Mouse (Mus musculus) limb, embryonic 13.5 days (tissue): ENCODE data around the gene Efna4. TPM values are rescaled to one million over a fixed set of nuclear protein-coding genes. Genes with fewer than 3 reads are reported as not detected.

Experiments
- ATAC-seq: fragments of 200-750 bp; cut with Nextera tagmentation; 2 replicates; pipeline ENCODE4 v1.8.0; 2017; ENCODE audit warnings: low read depth, moderate number of reproducible peaks, moderate TSS enrichment; ENCODE audit not compliant: low FRiP score
- H3K27ac ChIP-seq: fragments of 300-500 bp; sonication (generic); 2 replicates; pipeline ENCODE4 v1.5.1; 2015; ENCODE audit warnings: inconsistent platforms, mild to moderate bottlenecking, moderate library complexity
- H3K27me3 ChIP-seq: fragments of 300-500 bp; sonication (generic); 2 replicates; pipeline ENCODE4 v1.6.1; 2015; ENCODE audit warnings: mild to moderate bottlenecking, inconsistent platforms
- H3K36me3 ChIP-seq: fragments of 300-500 bp; sonication (generic); 2 replicates; pipeline ENCODE4 v1.6.1; 2015; ENCODE audit warnings: inconsistent platforms, mild to moderate bottlenecking, moderate library complexity
- H3K4me1 ChIP-seq: fragments of 300-500 bp; sonication (generic); 2 replicates; pipeline ENCODE4 v1.6.1; 2015; ENCODE audit warnings: inconsistent platforms
- H3K4me2 ChIP-seq: fragments of 300-500 bp; sonication (generic); replicated peaks from 2 replicates; pipeline ENCODE4 v1.6.1; 2015; ENCODE audit warnings: inconsistent platforms, mild to moderate bottlenecking, moderate library complexity
- H3K4me3 ChIP-seq: fragments of 300-500 bp; sonication (generic); 2 replicates; pipeline ENCODE4 v1.5.1; 2015; ENCODE audit warnings: moderate library complexity, mild to moderate bottlenecking, inconsistent platforms
- H3K9ac ChIP-seq: fragments of 300-500 bp; sonication (generic); 2 replicates; pipeline ENCODE4 v1.6.1; 2015; ENCODE audit warnings: mild to moderate bottlenecking, inconsistent platforms
- H3K9me3 ChIP-seq: fragments of 300-500 bp; sonication (generic); 2 replicates; pipeline ENCODE4 v1.6.1; 2016; ENCODE audit warnings: inconsistent platforms
- WGBS: fragments of 180-500 bp; shearing (Covaris S2); methylation state at CpG from one replicate; pipeline ENCODE4 v1.1.7; 2015; 5-methylcytosine and 5-hydroxymethylcytosine counted together
- polyA plus RNA-seq: library from polyadenylated mRNA; unstranded; fragments of >200 nt; fragmentation: Nextera tagmentation; extraction: Ambion mirVana; gene quantifications from 2 replicates; pipeline ENCODE4 v1.2.1, GENCODE M21; 2015

Gene Efna4
- polyA plus RNA-seq, 1 experiment from 2014 or later, result 49.0 TPM

DNA sequence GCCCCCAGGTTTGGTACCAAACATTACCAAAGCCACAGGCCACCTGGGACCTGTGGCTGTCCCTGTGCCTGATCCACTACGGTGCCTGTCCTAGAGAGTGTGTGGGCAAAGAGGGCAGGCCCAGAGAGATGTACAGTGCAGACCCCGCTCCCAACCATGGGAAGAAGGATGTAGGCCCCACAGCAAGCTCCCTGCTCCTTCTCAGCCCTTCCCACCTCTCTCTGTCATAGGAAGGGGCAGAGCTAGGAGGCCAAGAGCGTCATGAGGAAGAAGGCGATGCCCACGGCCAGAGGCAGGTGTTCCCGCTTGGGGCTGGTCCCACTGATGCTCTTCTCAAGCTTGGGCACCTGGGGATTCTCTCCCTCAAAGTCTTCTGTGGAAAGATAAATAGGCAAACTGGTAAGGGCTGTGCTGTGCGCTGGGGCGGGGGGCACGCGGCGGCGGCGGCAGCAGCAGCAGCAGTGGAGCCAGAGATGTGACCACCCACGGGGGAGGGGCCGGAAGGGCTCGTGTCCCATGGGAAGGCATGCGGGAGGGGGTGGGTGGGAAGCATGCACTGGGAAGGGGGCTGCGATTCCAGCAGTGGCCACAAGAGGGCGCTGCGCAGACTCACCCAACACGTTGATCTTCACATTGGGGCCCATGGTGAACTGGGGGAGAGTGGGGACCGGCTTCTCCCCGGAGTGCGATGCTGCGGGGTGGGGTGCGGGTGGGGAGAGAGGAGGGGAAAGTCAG is 22.5 kb downstream of the Efna4 start:
- Histone ChIP-seq H3K9me3 (no peaks in the 10 kb centered on the region), H3K4me1 (peaks cover 46% of the 10 kb centered on the region), H3K4me3 (peak overlapping the region; percentile 31), H3K27me3 (peaks cover 31% of the 10 kb centered on the region), H3K9ac (peak overlapping the region; percentile 45; the same call in 1 of the 2 replicates), H3K36me3 (peaks cover 5% of the 10 kb centered on the region; the same call in 1 of the 2 replicates), H3K27ac (no peak overlapping the region), H3K4me2 (peak overlapping the region; percentile 64)
- WGBS, result 8% methylated on average over 25 of the region's 26 CpGs
- no peak for ATAC-seq

DNA sequence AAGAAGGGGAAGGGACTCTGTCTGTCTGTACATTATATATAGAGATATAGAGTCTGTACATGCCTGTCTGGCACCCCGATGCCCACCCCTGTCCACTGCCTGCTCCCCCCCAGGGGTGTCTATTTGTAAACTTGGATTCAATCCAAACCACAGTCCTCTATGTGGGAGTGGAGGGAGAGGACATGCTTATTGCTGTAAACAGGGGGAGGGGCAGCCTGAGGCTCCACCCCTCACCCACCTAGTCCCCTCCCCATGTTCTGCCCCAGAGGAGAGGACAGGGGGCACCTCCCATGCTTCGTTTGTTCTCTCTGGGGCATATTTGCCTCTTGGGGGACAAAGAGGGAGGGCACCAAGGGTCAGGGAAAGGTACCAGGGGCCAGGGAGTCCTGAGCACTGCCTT is 23.0 kb downstream of the Efna4 start:
- no peak overlapping the region for H3K4me3 ChIP-seq
- H3K4me1 ChIP-seq, result peaks cover 41% of the 10 kb centered on the region
- peaks cover 25% of the 10 kb centered on the region for H3K27me3 ChIP-seq
- 46% methylated on average over 2 of the region's 2 CpGs for WGBS
- H3K9me3 ChIP-seq, result no peaks in the 10 kb centered on the region
- H3K4me2 ChIP-seq, result peak overlapping the region; percentile 64
- no peak for ATAC-seq
- no peak overlapping the region for H3K27ac ChIP-seq
- 0 out of 2 replicates have a peak overlapping the region, but pooled peaks have one; percentile 45 for H3K9ac ChIP-seq
- peaks cover 5% of the 10 kb centered on the region; the same call in 1 of the 2 replicates for H3K36me3 ChIP-seq

GRCm38 (mm10) chr3:89314340-89314739 is 23.5 kb downstream of the Efna4 start:
- Histone ChIP-seq H3K27ac (no peak overlapping the region), H3K9me3 (no peaks in the 10 kb centered on the region), H3K4me2 (no peak overlapping the region), H3K36me3 (peaks cover 5% of the 10 kb centered on the region; the same call in 1 of the 2 replicates), H3K4me1 (peaks cover 36% of the 10 kb centered on the region), H3K9ac (no peak overlapping the region), H3K4me3 (no peak overlapping the region), H3K27me3 (peaks cover 21% of the 10 kb centered on the region)
- 84% methylated on average over 5 of the region's 5 CpGs for WGBS
- ATAC-seq, result no peak

GRCm38 (mm10) chr3:89308089-89308488 is 29.7 kb downstream of the Efna4 start:
- no peak overlapping the region for H3K4me2 ChIP-seq
- WGBS, result 4% methylated on average over 9 of the region's 9 CpGs

GRCm38 (mm10) chr3:89305551-89306325 is 32.1 kb downstream of the Efna4 start:
- Histone ChIP-seq H3K27me3 (no peaks in the 10 kb centered on the region), H3K27ac (peak overlapping the region; percentile 55; the same call in 1 of the 2 replicates), H3K4me3 (no peak overlapping the region), H3K4me1 (peaks cover 19% of the 10 kb centered on the region), H3K9ac (peak overlapping the region; percentile 25; the same call in 1 of the 2 replicates), H3K36me3 (no peaks in the 10 kb centered on the region), H3K4me2 (no peak overlapping the region), H3K9me3 (no peaks in the 10 kb centered on the region)
- WGBS, result 37% methylated on average over 8 of the region's 8 CpGs
- peak; percentile 45 for ATAC-seq

More at GRCm38 (mm10) chr3:89308089-89308488, 29.7 kb downstream of the Efna4 start:
- H3K4me3 ChIP-seq, result no peak overlapping the region
- H3K9ac ChIP-seq, result no peak overlapping the region
- peak; percentile 75 for ATAC-seq
- H3K27me3 ChIP-seq, result no peaks in the 10 kb centered on the region
- H3K4me1 ChIP-seq, result peaks cover 19% of the 10 kb centered on the region
- H3K36me3 ChIP-seq, result no peaks in the 10 kb centered on the region
- H3K27ac ChIP-seq, result no peak overlapping the region
- no peaks in the 10 kb centered on the region for H3K9me3 ChIP-seq

- Histone ChIP-seq H3K4me2 (no peak overlapping the region), H3K9me3 (no peaks in the 10 kb centered on the region), H3K27ac (no peak overlapping the region), H3K4me3 (no peak overlapping the region), H3K36me3 (no peaks in the 10 kb centered on the region), H3K9ac (no peak overlapping the region), H3K27me3 (no peaks in the 10 kb centered on the region), H3K4me1 (peaks cover 21% of the 10 kb centered on the region)
- no peak for ATAC-seq
- WGBS, result 72% methylated on average over 4 of the region's 4 CpGs
Observed at GRCm38 (mm10) chr3:89305105-89305504, 32.7 kb downstream of the Efna4 start.

DNA sequence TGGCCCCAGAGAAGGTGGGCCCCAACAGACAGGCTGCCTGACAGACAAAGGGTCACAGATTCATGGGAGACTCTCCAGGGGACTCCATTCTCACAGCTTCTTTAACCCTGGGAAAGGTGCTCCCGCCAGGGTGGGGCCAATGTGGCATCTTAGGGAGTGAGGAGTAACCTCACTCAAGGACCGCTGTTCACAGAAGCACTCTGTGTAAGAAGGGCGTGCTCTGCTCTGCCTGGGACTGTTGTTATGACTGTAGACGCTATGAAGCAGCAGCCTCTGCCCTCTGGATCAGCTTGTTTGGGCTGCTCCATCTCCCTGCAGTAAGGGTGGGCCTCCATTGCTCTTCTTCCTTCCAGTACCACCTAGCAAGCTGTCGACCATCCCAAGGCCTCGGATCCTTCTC is 33.4 kb downstream of the Efna4 start:
- peaks cover 28% of the 10 kb centered on the region for H3K4me1 ChIP-seq
- WGBS, result 65% methylated on average over 6 of the region's 6 CpGs
- ATAC-seq, result no peak
- no peaks in the 10 kb centered on the region for H3K36me3 ChIP-seq
- no peak overlapping the region for H3K4me3 ChIP-seq
- no peak overlapping the region for H3K9ac ChIP-seq
- no peaks in the 10 kb centered on the region for H3K9me3 ChIP-seq
- no peak overlapping the region for H3K4me2 ChIP-seq
- H3K27ac ChIP-seq, result no peak overlapping the region
- H3K27me3 ChIP-seq, result no peaks in the 10 kb centered on the region

- no peaks in the 10 kb centered on the region for H3K27me3 ChIP-seq
- no peak overlapping the region for H3K4me2 ChIP-seq
- ATAC-seq, result no peak
- WGBS, result 60% methylated on average over 2 of the region's 2 CpGs
- H3K9ac ChIP-seq, result no peak overlapping the region
- no peak overlapping the region for H3K4me3 ChIP-seq
- no peaks in the 10 kb centered on the region for H3K9me3 ChIP-seq
- no peak overlapping the region for H3K27ac ChIP-seq
- peaks cover 23% of the 10 kb centered on the region for H3K4me1 ChIP-seq
- no peaks in the 10 kb centered on the region for H3K36me3 ChIP-seq
Observed at GRCm38 (mm10) chr3:89300514-89300913, 37.3 kb downstream of the Efna4 start.

DNA sequence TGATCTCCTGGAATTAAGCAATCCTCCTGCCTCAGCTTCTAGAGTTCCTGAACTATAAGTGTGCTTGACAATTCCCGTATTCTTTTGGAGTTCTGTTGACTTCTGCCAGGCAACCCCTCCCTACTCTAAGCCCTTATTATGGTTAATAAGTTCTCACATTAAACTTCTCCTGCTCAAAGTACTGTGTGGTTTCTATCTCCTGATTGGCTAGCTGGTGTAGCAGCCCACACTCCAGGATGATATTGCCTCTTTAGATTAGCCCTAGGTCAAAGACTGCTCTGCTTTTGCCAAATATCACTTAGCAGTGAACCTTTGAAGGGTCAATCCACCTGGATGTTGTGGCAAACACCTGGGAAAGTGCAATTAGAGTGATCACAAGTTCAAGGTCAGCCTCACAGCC is 37.8 kb downstream of the Efna4 start:
- no peaks in the 10 kb centered on the region for H3K9me3 ChIP-seq
- H3K9ac ChIP-seq, result peak overlapping the region; percentile 53
- H3K4me2 ChIP-seq, result peak overlapping the region; percentile 64
- peaks cover 19% of the 10 kb centered on the region for H3K4me1 ChIP-seq
- 36% methylated on average over 1 of the region's 1 CpGs for whole genome bisulfite sequencing
- H3K36me3 ChIP-seq, result no peaks in the 10 kb centered on the region
- no peaks in the 10 kb centered on the region for H3K27me3 ChIP-seq
- H3K4me3 ChIP-seq, result peak overlapping the region; percentile 33
- H3K27ac ChIP-seq, result no peak overlapping the region
- ATAC-seq, result no peak

GRCm38 (mm10) chr3:89299499-89299898 is 38.3 kb downstream of the Efna4 start:
- no peaks in the 10 kb centered on the region for H3K9me3 ChIP-seq
- no peaks in the 10 kb centered on the region for H3K36me3 ChIP-seq
- no peaks in the 10 kb centered on the region for H3K27me3 ChIP-seq
- no peak for ATAC-seq
- H3K4me3 ChIP-seq, result peak overlapping the region; percentile 33
- peak overlapping the region; percentile 53 for H3K9ac ChIP-seq
- 1% methylated on average over 14 of the region's 14 CpGs for WGBS
- H3K27ac ChIP-seq, result no peak overlapping the region
- H3K4me2 ChIP-seq, result peak overlapping the region; percentile 64
- H3K4me1 ChIP-seq, result peaks cover 17% of the 10 kb centered on the region

- H3K27me3 ChIP-seq, result no peaks in the 10 kb centered on the region
- peaks cover 14% of the 10 kb centered on the region for H3K4me1 ChIP-seq
- peak overlapping the region; percentile 64; the same call in 1 of the 2 replicates for H3K4me2 ChIP-seq
- H3K36me3 ChIP-seq, result no peaks in the 10 kb centered on the region
- H3K9ac ChIP-seq, result no peak overlapping the region
- no peaks in the 10 kb centered on the region for H3K9me3 ChIP-seq
- 88% methylated on average over 6 of the region's 6 CpGs for WGBS
- no peak overlapping the region for H3K4me3 ChIP-seq
- no peak for ATAC-seq
- H3K27ac ChIP-seq, result no peak overlapping the region
Observed at GRCm38 (mm10) chr3:89298908-89299307, 38.9 kb downstream of the Efna4 start.

GRCm38 (mm10) chr3:89296761-89297396 is 40.9 kb downstream of the Efna4 start:
- Histone ChIP-seq H3K27ac (no peak overlapping the region), H3K4me2 (no peak overlapping the region), H3K4me1 (peaks cover 20% of the 10 kb centered on the region), H3K9me3 (no peaks in the 10 kb centered on the region), H3K27me3 (no peaks in the 10 kb centered on the region), H3K4me3 (no peak overlapping the region), H3K9ac (no peak overlapping the region), H3K36me3 (no peaks in the 10 kb centered on the region)
- no peak for ATAC-seq
- WGBS, result 79% methylated on average over 11 of the region's 11 CpGs
